Mouse (Mus musculus) bone marrow, adult 2 months (tissue): ENCODE measurements around the gene Akap6. TPM values are rescaled to one million over a fixed set of nuclear protein-coding genes. Genes with fewer than 3 reads are reported as not detected.

Experiments used
- H3K27ac ChIP-seq: fragments of 200-500 bp; 2 replicates; pipeline ENCODE4 v1.5.1; 2012; ENCODE audit warnings: low read depth, mild to moderate bottlenecking, control low read depth, inconsistent platforms, low read length; ENCODE audit not compliant: control insufficient read depth, poor library complexity, insufficient read depth
- H3K4me1 ChIP-seq: fragments of 200-500 bp; 2 replicates; pipeline ENCODE4 v1.6.1; 2011; ENCODE audit warnings: low read length; ENCODE audit not compliant: control insufficient read depth, insufficient read depth
- H3K4me3 ChIP-seq: fragments of 200-500 bp; replicated peaks from 2 replicates; pipeline ENCODE3; 2011; ENCODE audit warnings: mild to moderate bottlenecking, low read depth, low read length, control low read depth; ENCODE audit not compliant: control insufficient read depth
- CTCF ChIP-seq: fragments of 200-500 bp; IDR thresholded peaks from 2 replicates; pipeline ENCODE4 v1.5.1; 2011; ENCODE audit warnings: low read length, control low read depth; ENCODE audit not compliant: control insufficient read depth, insufficient read depth
- POLR2A ChIP-seq: fragments of 200-500 bp; IDR thresholded peaks from 2 replicates; pipeline ENCODE4 v1.6.1; 2011; ENCODE audit warnings: low read depth, mild to moderate bottlenecking, control low read depth, low read length, borderline replicate concordance; ENCODE audit not compliant: control insufficient read depth
- WGBS: fragments of 180-500 bp; shearing (Covaris S2); methylation state at CpG from one replicate; pipeline ENCODE4 v1.1.7; 2018; 5-methylcytosine and 5-hydroxymethylcytosine counted together
- polyA plus RNA-seq: library from polyadenylated mRNA; stranded (reverse); fragments of >200 nt; gene quantifications from 2 replicates; pipeline ENCODE4 v1.2.4, GENCODE M21; 2011; ENCODE audit warnings: low replicate concordance; ENCODE audit not compliant: missing spikeins, insufficient read depth, insufficient read length

The Akap6 gene
- polyA plus RNA-seq, 1 experiment: 0.37 TPM

DNA sequence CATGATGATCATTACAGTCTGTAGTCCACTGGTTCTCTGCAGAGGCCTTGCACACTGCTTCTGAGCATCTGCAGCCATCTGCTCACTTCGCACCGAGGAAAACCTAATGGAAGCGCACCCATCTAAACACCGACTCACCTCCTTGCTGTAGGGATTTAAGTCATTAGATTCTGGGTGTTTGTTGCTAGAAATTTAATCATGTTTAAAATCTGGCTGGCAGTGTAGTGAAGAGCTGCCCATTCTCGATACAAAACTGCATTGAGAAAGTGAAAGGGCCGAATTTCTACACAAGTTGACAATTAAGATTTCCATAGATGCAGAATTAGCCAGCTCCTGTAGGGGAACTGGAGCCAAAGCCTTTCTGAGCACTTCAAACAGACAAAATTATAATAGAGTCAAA, 361.7 kb downstream of the Akap6 start:
- Histone ChIP-seq H3K4me1 (no peaks in the 10 kb centered on the region), H3K4me3 (no peak overlapping the region), H3K27ac (no peak overlapping the region)
- no peak for TF ChIP-seq POLR2A
- TF ChIP-seq CTCF: no peak
- 81% methylated on average over 6 of the region's 6 CpGs for WGBS

DNA sequence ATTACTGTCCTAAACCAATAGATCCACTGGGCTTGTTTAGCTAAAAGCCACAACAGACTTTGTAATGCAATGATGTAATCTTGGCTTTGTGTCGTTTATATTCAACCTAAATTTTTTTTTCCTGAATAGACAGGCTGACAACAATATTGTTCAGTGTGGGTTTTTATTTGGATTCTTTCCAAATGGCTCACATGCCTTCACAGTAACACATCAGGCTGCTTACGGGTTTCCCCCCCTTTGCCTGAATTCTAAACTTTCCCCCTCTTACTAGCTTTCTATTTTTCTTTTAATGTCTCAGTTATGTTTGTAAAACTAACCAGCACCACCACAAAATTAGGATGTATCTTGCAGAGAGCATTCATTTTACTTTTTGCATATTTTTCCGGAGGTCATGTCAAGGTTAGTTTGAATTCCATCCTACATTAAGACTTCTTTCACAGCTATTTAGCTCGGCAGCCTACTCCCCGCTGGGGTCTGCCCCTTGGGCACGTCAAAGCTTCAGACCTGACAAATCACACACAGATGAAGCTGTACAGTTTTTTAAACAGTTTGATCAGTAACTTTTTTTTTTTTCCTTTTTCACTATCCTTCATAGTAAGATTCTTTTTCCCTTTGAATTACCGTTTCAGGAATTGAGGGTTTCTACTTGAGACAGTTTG, 362.4 kb downstream of the Akap6 start:
- no peak overlapping the region for H3K4me3 ChIP-seq
- TF ChIP-seq POLR2A (no peak), CTCF (no peak)
- H3K4me1 ChIP-seq: no peaks in the 10 kb centered on the region
- no peak overlapping the region for H3K27ac ChIP-seq
- WGBS: 64% methylated on average over 7 of the region's 7 CpGs

DNA sequence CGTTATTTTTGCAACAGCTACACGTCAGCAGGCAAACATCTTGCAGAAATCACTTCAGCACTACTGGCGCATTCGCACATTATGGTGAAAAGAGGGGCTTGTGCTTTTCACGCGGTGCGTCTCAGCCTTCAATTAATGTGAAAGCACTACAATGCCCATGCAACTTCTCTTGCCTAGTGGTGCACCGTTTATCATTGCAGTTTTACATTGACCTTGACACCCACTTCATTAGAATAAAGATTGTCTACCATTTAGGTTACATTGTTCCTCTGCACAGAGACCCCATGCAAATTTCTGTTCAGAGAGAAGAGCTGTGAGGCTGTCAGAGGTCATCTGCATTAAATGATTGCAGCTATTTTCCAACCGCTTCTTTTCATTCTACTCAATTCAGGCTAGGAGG, 363.8 kb downstream of the Akap6 start:
- Histone ChIP-seq H3K27ac (no peak overlapping the region), H3K4me1 (no peaks in the 10 kb centered on the region), H3K4me3 (no peak overlapping the region)
- TF ChIP-seq POLR2A (no peak), CTCF (no peak)
- WGBS: 78% methylated on average over 9 of the region's 9 CpGs

DNA sequence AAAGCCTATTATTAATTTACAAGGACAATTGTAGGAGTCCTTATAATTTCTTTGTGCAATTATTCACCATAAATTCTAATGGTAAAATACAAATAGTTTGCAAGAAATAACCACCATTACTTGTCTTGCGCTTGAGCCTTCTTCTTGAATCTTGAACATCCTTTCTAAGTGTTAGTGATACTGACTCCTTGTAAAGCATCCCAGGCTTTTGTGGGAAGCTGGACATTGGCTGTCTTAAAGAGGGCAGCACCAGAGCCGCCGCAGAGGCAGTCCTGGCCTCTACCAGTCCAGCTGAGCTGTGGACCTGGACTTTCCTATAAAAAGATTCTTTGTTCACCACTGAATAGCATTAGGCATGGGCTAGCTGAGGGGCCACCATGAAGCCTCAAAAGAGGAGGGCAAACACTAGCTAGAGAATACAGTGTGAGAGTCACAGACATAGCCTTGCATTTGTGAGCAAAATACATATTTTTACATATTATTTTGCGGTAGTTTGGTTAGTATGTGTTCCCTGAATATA, 365.1 kb downstream of the Akap6 start:
- Histone ChIP-seq H3K4me1 (no peaks in the 10 kb centered on the region), H3K27ac (no peak overlapping the region), H3K4me3 (no peak overlapping the region)
- TF ChIP-seq POLR2A (no peak), CTCF (no peak)
- WGBS: 85% methylated on average over 4 of the region's 4 CpGs

DNA sequence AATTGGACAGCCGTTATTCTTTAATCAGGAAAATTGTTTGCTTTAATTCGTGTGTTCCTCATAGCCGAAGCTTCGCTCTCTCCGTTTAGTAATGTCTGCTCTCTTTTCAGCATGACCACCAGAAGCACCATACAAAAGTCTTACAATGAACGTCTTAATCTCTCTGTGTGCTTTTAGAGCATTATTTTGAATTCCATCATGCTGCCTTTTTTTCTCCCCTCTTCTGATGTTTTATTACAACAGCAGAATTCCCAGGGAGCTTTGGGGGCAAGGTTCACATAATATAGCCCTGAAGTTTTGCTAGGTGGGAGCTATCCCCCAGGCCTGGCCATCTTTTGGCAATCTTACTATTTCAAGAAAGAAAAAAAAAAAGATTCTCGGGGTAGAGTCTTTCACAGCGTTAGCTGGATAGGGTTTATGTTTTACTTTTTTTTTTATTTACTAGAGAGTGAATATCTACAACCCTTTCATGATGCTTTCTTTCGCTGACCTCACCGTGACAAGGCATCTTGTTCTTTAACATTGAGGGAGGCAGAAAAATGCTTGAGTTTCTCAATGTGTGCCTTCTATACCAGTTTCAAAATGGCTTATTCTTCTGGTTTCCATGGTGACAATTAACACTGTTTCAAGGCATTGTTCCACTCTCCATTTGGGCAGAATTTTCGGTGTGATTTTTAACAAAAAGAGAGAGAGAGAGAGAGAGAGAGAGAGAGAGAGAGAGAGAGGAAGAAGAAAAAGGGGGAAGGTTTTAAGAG, 366.0 kb downstream of the Akap6 start:
- no peaks in the 10 kb centered on the region for H3K4me1 ChIP-seq
- WGBS: 80% methylated on average over 11 of the region's 11 CpGs
- H3K4me3 ChIP-seq: no peak overlapping the region
- H3K27ac ChIP-seq: no peak overlapping the region
- TF ChIP-seq CTCF (no peak), POLR2A (no peak)

DNA sequence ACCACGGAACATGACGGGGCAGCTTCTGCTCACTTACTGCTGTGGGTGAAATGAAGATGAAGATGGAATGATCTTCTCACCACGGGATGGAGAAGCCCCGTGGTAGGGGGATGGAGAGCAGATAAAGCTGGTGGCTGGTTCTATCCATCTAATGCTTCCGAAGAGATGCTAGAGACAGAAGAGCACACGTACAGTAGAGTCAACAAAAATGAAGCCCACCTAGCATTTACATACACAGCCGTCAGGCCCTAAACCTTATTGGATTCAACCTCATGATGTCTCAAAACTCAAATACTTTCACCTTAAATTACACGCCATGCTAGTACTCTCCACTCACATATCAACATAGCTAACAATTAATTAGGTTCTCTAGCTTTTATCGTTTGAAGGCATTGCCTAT, 367.1 kb downstream of the Akap6 start:
- H3K27ac ChIP-seq: no peak overlapping the region
- H3K4me3 ChIP-seq: no peak overlapping the region
- WGBS: 86% methylated on average over 9 of the region's 9 CpGs
- no peaks in the 10 kb centered on the region for H3K4me1 ChIP-seq
- no peak for TF ChIP-seq CTCF
- no peak for TF ChIP-seq POLR2A

DNA sequence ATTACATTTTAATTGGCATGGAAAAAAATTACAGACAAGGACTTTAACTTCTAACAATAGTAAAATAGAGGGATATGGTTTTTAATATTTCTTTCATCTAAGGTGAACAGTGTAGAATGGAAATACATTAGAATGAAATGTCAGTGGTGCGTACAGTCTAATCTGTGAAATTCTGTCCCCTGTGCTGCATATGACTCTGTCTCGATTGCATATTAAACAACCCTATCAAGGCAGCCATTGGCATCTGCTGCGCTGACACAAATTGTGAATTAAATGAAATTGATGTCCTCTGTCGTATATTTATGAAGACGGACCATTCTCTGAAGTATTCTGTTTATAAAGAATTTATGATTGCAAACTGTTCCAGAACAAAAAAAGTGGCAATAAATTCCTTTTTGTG, 371.7 kb downstream of the Akap6 start:
- Histone ChIP-seq H3K4me3 (no peak overlapping the region), H3K27ac (no peak overlapping the region), H3K4me1 (no peaks in the 10 kb centered on the region)
- TF ChIP-seq POLR2A (no peak), CTCF (no peak)
- 90% methylated on average over 5 of the region's 5 CpGs for WGBS

DNA sequence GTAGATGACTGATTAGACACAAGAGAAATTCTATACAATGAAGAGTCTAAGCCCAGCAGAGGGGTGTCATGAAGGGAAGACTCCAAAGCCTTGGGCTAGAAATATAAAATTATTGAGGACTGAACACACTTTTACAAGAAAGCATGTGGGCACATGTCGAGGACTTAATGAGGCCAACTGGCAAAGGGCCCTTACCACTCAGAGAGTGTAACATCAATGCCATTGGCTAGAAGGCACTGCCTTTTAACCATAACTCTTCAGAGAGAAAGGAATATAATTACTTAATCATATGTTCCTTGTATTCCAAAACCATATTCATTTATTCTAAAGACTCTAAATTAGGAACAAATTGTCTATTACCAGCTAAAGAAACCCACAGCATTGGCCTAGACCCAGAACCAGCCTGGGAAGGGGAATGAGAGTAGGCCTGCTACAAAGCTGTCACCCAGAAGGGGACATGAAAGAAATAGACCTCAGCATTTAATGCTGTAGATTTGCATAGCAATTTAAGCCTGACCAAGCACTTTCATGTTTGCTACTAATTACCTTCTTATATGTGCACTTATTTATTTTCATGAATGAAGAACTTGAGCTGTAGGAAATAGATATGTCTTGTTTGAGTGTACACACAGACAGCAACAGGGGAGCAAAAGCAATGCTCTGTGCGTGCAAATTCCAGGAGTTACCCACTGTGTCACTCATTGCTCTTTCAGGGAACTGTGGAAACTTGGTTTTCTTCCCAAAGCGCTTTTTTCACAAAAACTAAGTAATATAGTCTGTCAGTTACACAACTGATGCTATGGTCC, 377.6 kb downstream of the Akap6 start:
- no peak overlapping the region for H3K27ac ChIP-seq
- H3K4me3 ChIP-seq: no peak overlapping the region
- no peak for TF ChIP-seq POLR2A
- H3K4me1 ChIP-seq: no peaks in the 10 kb centered on the region
- WGBS: 74% methylated on average over 3 of the region's 3 CpGs
